Mouse (Mus musculus) ES-Bruce4 (cell line): ENCODE results near the gene Cacna1e. TPM values are rescaled to one million over a fixed set of nuclear protein-coding genes. Genes with fewer than 3 reads are reported as not detected.

Experiments
- H3K27ac ChIP-seq: 2 replicates; pipeline ENCODE4 v1.5.1; 2012; ENCODE audit warnings: low read length, inconsistent platforms; ENCODE audit not compliant: insufficient read depth
- H3K27me3 ChIP-seq: 2 replicates; pipeline ENCODE4 v1.6.1; 2012; ENCODE audit warnings: mild to moderate bottlenecking, low read length, inconsistent platforms; ENCODE audit not compliant: control insufficient read depth, poor library complexity, insufficient read depth, severe bottlenecking
- H3K36me3 ChIP-seq: 2 replicates; pipeline ENCODE4 v1.6.1; 2012; ENCODE audit warnings: inconsistent platforms, mild to moderate bottlenecking, low read length, moderate library complexity; ENCODE audit not compliant: control insufficient read depth, poor library complexity, insufficient read depth, severe bottlenecking
- H3K4me1 ChIP-seq: one replicate; pipeline ENCODE4 v1.8.1; 2011; ENCODE audit warnings: low read length; ENCODE audit not compliant: control insufficient read depth, insufficient read depth
- H3K4me3 ChIP-seq: 2 replicates; pipeline ENCODE4 v1.5.1; 2011; ENCODE audit warnings: low read depth, mild to moderate bottlenecking, low read length
- H3K9ac ChIP-seq: 2 replicates; pipeline ENCODE4 v1.6.1; 2012; ENCODE audit warnings: low read depth, mild to moderate bottlenecking, inconsistent platforms; ENCODE audit not compliant: poor library complexity, severe bottlenecking
- H3K9me3 ChIP-seq: replicated peaks from 2 replicates; pipeline ENCODE4 v1.6.1; 2012; ENCODE audit warnings: mild to moderate bottlenecking, low read length, inconsistent platforms; ENCODE audit not compliant: control insufficient read depth, poor library complexity, insufficient read depth, severe bottlenecking
- CTCF ChIP-seq: IDR thresholded peaks from one replicate; pipeline ENCODE4 v1.8.1; 2011; ENCODE audit warnings: low read depth, low read length
- EP300 ChIP-seq: IDR thresholded peaks from 2 replicates; pipeline ENCODE4 v1.6.1; 2011; ENCODE audit warnings: low read depth, low read length; ENCODE audit not compliant: insufficient read depth
- POLR2A ChIP-seq: IDR thresholded peaks from one replicate; pipeline ENCODE4 v1.8.1; 2011; ENCODE audit warnings: low read length; ENCODE audit not compliant: insufficient read depth
- polyA plus RNA-seq: library from polyadenylated mRNA; stranded (reverse); fragments of >200 nt; gene quantifications from 2 replicates; pipeline ENCODE4 v1.2.4, GENCODE M21; 2011; ENCODE audit warnings: low read depth; ENCODE audit not compliant: missing spikeins, insufficient read depth, insufficient read length

Cacna1e gene
- polyA plus RNA-seq, 1 experiment: 0.10 TPM

DNA sequence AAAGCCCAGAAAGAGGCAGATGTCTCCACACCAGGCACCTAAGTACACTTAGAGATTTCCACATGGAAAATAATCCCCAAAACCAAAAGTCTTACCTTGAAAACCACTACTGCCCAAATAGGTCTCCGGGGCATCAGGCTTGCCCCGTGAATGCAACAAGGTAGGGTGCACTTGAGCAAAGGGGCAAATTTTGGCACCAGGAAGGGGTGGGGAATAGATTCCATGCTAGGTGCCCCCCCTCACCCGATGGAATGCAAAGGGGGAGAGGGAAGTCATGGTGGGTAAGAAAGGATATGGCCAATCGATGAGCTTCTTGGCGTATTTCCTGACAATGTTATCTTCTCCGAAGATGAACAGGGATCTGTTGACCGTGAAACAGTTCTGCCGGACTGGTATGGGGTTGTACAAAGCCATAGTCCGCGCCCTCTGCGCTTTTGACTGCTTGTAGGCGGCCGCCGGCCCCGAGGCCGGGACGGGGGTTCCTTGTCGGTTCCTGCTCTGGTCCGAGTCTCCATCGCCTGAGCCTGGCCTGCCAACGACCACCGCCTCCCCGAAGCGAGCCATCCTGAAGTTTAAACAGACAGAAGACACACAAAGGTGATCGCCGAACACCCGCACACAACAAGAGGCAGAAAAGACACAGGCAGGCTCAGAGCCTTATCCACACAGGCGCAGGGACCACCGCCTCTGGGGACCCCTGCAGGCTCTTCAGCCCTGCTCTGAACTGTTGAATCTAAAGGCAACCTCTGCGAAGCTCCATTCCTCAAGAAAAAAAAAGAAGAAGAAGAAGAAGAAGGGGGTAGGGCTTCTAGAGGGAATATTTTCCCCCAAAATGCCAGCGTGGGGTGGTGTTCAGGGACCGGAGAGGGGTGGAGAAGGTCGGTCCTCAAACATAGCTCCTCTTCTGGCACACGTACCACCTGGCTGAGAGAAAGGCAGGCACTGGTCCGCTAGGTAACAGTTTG lies 158.7 kb downstream of the Cacna1e start:
- H3K36me3 ChIP-seq: no peaks in the 10 kb centered on the region
- H3K9me3 ChIP-seq: peaks cover 7% of the 10 kb centered on the region; the same call in 1 of the 2 replicates
- H3K4me1 ChIP-seq: no peaks in the 10 kb centered on the region
- 0 out of 2 replicates have a peak overlapping the region, but pooled peaks have one; percentile 36 for H3K9ac ChIP-seq
- no peak overlapping the region for H3K27ac ChIP-seq
- H3K4me3 ChIP-seq: peak overlapping the region; percentile 55
- TF ChIP-seq CTCF (no peak), EP300 (no peak), POLR2A (no peak)
- H3K27me3 ChIP-seq: peaks cover 8% of the 10 kb centered on the region; the same call in 1 of the 2 replicates

DNA sequence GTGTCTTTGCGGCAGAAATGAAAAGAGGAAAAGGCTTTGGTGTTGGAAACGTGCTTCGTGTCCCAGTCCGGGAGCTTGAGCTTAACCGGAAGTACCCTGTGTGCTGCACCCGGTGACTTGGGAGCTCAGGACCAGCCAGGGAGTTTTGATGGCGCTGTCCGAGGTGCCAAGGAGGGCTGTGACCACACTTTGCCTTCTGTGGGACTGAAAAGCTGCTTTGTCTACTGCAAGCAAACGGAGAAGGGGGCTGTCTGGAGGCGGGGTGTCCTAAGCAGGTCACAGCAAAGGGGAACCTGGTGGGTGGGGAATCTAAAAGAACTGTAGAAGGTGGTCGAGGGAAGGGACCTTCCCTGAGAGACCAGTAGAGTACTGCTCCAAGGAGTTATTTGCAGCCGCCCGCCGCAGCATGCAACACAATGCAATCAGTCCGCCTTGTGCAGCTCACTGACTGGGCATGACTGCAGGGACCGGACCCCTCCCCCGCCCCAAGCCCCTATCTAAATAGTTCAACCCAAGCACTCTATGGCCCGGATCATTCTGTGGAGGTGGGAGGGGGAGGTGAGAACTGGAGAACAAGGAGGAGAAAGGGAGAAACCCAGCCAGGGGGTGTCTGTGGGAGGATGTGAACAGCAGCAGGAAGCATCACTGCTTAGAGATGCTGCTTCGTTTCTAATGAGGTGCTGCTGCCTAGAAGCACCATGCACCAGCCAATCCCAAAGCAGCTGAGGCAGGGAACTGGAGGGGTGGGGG lies 160.6 kb downstream of the Cacna1e start:
- H3K9ac ChIP-seq: no peak overlapping the region
- H3K27ac ChIP-seq: no peak overlapping the region
- peaks cover 8% of the 10 kb centered on the region; the same call in 1 of the 2 replicates for H3K27me3 ChIP-seq
- H3K36me3 ChIP-seq: no peaks in the 10 kb centered on the region
- no peak overlapping the region for H3K4me3 ChIP-seq
- peaks cover 7% of the 10 kb centered on the region; the same call in 1 of the 2 replicates for H3K9me3 ChIP-seq
- no peaks in the 10 kb centered on the region for H3K4me1 ChIP-seq
- TF ChIP-seq EP300 (no peak), POLR2A (no peak), CTCF (no peak)

DNA sequence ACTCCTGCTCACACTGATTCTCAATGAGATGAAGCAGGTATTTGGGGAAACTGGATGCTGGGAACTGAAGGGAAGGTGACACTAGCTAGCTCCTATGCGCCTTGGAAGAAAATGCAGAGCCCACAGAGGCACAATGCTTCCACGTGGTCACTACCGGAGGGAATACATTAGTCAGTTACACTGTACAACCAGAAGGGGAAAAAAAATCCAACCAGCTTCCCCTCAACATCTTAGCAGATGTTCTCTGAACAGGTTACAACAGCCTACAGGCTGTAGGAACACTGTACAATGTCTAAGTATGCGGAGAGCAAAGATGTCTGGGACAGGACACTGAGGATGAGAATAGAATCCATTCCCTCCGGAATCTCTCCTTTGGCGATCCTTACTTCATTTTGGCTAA lies 161.2 kb downstream of the Cacna1e start:
- Histone ChIP-seq H3K9me3 (peaks cover 7% of the 10 kb centered on the region; the same call in 1 of the 2 replicates), H3K27me3 (peaks cover 8% of the 10 kb centered on the region; the same call in 1 of the 2 replicates), H3K4me3 (no peak overlapping the region), H3K36me3 (no peaks in the 10 kb centered on the region), H3K27ac (no peak overlapping the region), H3K4me1 (no peaks in the 10 kb centered on the region), H3K9ac (no peak overlapping the region)
- no peak for TF ChIP-seq POLR2A
- no peak for TF ChIP-seq EP300
- no peak for TF ChIP-seq CTCF

DNA sequence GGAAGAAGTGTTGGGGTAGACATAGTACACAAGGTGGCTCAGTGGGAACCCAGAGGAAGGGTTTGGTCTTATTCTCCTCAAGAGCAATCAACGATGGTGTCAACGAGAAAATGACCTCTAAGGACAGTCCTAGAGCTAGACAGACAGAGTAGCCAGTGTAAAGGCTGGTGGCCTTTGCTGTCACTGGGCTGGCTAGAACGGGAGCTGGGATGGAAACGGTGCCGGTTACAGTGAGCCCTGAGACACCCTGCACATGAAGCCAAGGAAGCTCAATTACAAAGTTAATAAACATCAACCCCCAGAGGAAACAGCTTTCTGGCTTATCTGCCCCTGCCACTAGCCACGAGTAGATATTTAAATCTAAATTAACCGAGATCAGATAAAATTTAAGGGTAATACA lies 168.7 kb downstream of the Cacna1e start:
- no peaks in the 10 kb centered on the region for H3K27me3 ChIP-seq
- H3K4me3 ChIP-seq: no peak overlapping the region
- no peak overlapping the region for H3K27ac ChIP-seq
- no peaks in the 10 kb centered on the region for H3K4me1 ChIP-seq
- H3K9ac ChIP-seq: no peak overlapping the region
- no peak for TF ChIP-seq CTCF
- TF ChIP-seq POLR2A: no peak
- no peak for TF ChIP-seq EP300
- no peaks in the 10 kb centered on the region for H3K36me3 ChIP-seq
- no peaks in the 10 kb centered on the region for H3K9me3 ChIP-seq

DNA sequence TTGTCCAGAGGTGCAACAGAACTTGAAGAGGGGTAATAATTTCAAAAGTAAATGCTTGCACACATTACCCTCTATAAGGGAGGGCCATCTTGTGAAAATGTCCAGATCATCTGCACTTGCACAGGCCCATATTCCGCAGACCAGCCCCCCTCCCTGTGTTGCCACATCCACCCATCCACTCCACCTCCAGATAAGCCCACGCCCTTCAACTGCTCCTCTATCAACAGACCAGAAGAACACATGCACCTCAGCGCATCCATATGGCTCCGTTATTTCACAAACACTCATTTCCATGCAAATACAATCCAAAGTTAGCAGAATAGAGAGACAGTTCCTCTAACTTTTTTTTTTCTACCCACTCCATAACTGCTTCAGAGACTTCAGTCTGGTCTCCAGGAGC lies 171.6 kb downstream of the Cacna1e start:
- no peak overlapping the region for H3K27ac ChIP-seq
- no peak for TF ChIP-seq EP300
- TF ChIP-seq POLR2A: no peak
- no peak for TF ChIP-seq CTCF
- H3K4me1 ChIP-seq: no peaks in the 10 kb centered on the region

More for the DNA sequence above, 171.6 kb downstream of the Cacna1e start:
- no peaks in the 10 kb centered on the region for H3K9me3 ChIP-seq
- no peaks in the 10 kb centered on the region for H3K27me3 ChIP-seq
- no peak overlapping the region for H3K9ac ChIP-seq
- no peaks in the 10 kb centered on the region for H3K36me3 ChIP-seq
- H3K4me3 ChIP-seq: no peak overlapping the region
